Mouse (Mus musculus): ENCODE measurements around the gene Pum2.

DNA sequence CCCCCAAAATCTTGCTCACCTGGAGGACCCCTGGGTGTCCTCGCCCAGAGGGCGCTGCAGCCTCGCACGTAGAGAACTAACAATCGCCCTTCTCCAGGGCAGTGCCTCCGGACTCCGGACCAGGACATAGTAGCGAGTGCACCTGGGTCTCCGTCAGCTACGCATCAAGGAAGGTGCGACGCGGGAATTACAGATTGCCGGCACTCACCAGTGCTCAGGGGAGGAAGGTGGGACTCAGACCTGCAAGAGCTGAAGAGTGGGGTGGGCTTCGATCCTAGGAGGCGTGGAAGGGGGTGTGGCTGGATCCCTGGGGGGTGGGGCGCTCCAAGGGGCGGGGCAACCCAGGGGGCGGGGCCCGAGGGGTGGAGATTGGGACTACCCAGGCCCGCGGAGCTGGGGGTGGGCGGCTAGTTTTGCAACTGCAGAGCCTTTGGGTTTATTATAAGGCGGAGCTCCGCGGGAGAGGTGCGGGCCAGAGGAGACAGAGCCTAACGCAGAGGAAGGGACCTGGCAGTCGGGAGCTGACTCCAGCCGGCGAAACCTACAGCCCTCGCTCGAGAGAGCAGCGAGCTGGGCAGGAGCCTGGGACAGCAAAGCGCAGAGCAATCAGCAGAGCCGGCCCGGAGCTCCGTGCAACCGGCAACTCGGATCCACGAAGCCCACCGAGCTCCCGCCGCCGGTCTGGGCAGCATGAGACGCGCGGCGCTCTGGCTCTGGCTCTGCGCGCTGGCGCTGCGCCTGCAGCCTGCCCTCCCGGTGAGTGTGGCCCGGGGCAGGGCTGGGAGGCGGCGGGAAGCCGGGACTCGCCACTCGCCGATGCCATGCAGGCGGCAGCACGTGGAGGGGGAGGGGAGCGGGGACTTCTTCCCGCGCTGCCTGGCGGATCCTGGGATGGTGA, 97.3 kb downstream of the Pum2 start, which contains the start of gene Sdc1:
- TF ChIP-seq CTCF (IDR thresholded peaks at IDR 0.05; ENCODE audit: insufficient read depth, low read depth, low read length) (no peak), POLR2A (IDR thresholded peaks at IDR 0.05; ENCODE audit: insufficient read depth, low read depth, low read length) (no peak)
